Mouse (Mus musculus): ENCODE measurements around the gene Fermt1.

GRCm38 (mm10) chr2:132923290-132924085 lies 22.2 kb downstream of the Fermt1 start:
- no peak for TF ChIP-seq POLR2AphosphoS2 (IDR thresholded peaks at IDR 0.05; ENCODE audit: insufficient read length, low read depth)
- no peak for TF ChIP-seq POLR2A (IDR thresholded peaks at IDR 0.05; ENCODE audit: insufficient read length, low read depth)

Data from myocyte (in vitro differentiated cells).